Comparison of ENCODE assay signal across 17 mouse cellular contexts in genomic region chr14:23792674-23793073, GRCm38 (mm10).
A peak's percentile ranks its signal among the peaks of the same experiment; 100 is the strongest.
DNase-seq lines count a peak whose midpoint lies in the region; ATAC-seq and TF ChIP-seq lines count a peak whose summit lies in the region.
"Had no signal": no experiment of that assay in that cellular context is flagged by ENCODE, and none has a peak within 500 bp of the region (broad histone marks: within the 10 kb centered on the region; RNA-seq: fewer than 3 reads in every experiment).

No protein-coding gene starts in this region.

- no peak for ATAC-seq in forebrain, embryonic 11.5 days (replicated peaks; ENCODE audit: low FRiP score)
- ATAC-seq in common myeloid progenitor, adult 5-6 weeks (replicated peaks; ENCODE audit: low read depth, poor library complexity, severe bottlenecking), result peak; percentile 29; the same call in 1 of the 2 replicates
- ATAC-seq in erythroid progenitor cell, adult 5-6 weeks (replicated peaks; ENCODE audit: low FRiP score, poor library complexity, severe bottlenecking), result no peak
- ATAC-seq: forebrain, embryonic 15.5 days; liver, embryonic 12.5 days; midbrain, embryonic 15.5 days had no signal

- intact Hi-C loops in left cerebral cortex, adult 2 months (cut with DNase I), result loop anchor here (5.0 kb wide), 1 partner anchor 50 kb away; no protein-coding TSS in a partner anchor
- intact Hi-C loops in left cerebral cortex, postnatal 10 days (cut with DNase I), result loop anchor here (5.0 kb wide), 1 partner anchor 210 kb away; no protein-coding TSS in a partner anchor

- H3K9me3 ChIP-seq in forebrain, embryonic 11.5 days (ENCODE audit: control insufficient read depth, low read length), result no peaks in the 10 kb centered on the region
- no peaks in the 10 kb centered on the region for H3K9me3 ChIP-seq in forebrain, embryonic 10.5 days
- H3K9me3 ChIP-seq: forebrain, embryonic 15.5 days; hindbrain, embryonic 15.5 days; liver, embryonic 12.5 days; midbrain, embryonic 15.5 days had no signal

- no peaks in the 10 kb centered on the region for H3K27me3 ChIP-seq in forebrain, embryonic 11.5 days (ENCODE audit: control insufficient read depth, insufficient read depth, low read length)
- H3K27me3 ChIP-seq in forebrain, embryonic 10.5 days (ENCODE audit: poor library complexity, severe bottlenecking), result no peaks in the 10 kb centered on the region
- H3K27me3 ChIP-seq: forebrain, embryonic 15.5 days; hindbrain, embryonic 15.5 days; liver, embryonic 12.5 days; midbrain, embryonic 15.5 days had no signal

- WGBS in forebrain, embryonic 11.5 days, result 95% methylated on average over 3 of the region's 3 CpGs
- WGBS in forebrain, embryonic 10.5 days, result 85% methylated on average over 3 of the region's 3 CpGs

- DNase-seq in forebrain, embryonic 11.5 days (ENCODE audit: low spot score), result peak; percentile 4
- DNase-seq in forebrain, embryonic 10.5 days (ENCODE audit: extremely low spot score, low spot score), result no peak
- DNase-seq in left cerebral cortex, adult 2 months (ENCODE audit: extremely low spot score in 1 of 2, low spot score in 2 of 2), result no peak
- no peak for DNase-seq in left cerebral cortex, postnatal 10 days (ENCODE audit: extremely low spot score in 1 of 2, low spot score in 2 of 2)
- DNase-seq in 416B (ENCODE audit: low read depth), result peak; percentile 43
- DNase-seq in layer of hippocampus, adult 8-10 months (ENCODE audit: low spot score in 2 of 2), result no peak
- DNase-seq: cerebellum, postnatal 25 days; heart, postnatal 14 days; kidney, adult 2 months; kidney, postnatal 4 days; right cerebral cortex, postnatal 25 days had no signal

- H3K9ac ChIP-seq in forebrain, embryonic 11.5 days (ENCODE audit: low read length), result no peak overlapping the region
- H3K9ac ChIP-seq: forebrain, embryonic 15.5 days; hindbrain, embryonic 15.5 days; liver, embryonic 12.5 days; midbrain, embryonic 15.5 days had no signal

- H3K4me1 ChIP-seq in forebrain, embryonic 11.5 days (replicated peaks; ENCODE audit: control insufficient read depth, insufficient read depth, low read length), result no peaks in the 10 kb centered on the region
- H3K4me1 ChIP-seq in forebrain, embryonic 10.5 days, result no peaks in the 10 kb centered on the region
- H3K4me1 ChIP-seq: liver, embryonic 12.5 days had no signal

- no peak overlapping the region for H3K27ac ChIP-seq in forebrain, embryonic 11.5 days (ENCODE audit: low read depth, low read length)
- H3K27ac ChIP-seq in forebrain, embryonic 10.5 days, result no peak overlapping the region
- H3K27ac ChIP-seq in left cerebral cortex, adult 2 months, result peak overlapping the region; percentile 59
- H3K27ac ChIP-seq: forebrain, embryonic 15.5 days; hindbrain, embryonic 15.5 days; liver, embryonic 12.5 days; midbrain, embryonic 15.5 days had no signal

- no peak overlapping the region for H3K4me3 ChIP-seq in forebrain, embryonic 11.5 days (ENCODE audit: low read depth, low read length)
- H3K4me3 ChIP-seq in forebrain, embryonic 10.5 days, result no peak overlapping the region
- no peak overlapping the region for H3K4me3 ChIP-seq in left cerebral cortex, adult 2 months
- H3K4me3 ChIP-seq: forebrain, embryonic 15.5 days; hindbrain, embryonic 15.5 days; liver, embryonic 12.5 days; midbrain, embryonic 15.5 days had no signal

- H3K4me2 ChIP-seq in forebrain, embryonic 11.5 days (ENCODE audit: low read depth, low read length, severe bottlenecking), result no peak overlapping the region
- H3K4me2 ChIP-seq: forebrain, embryonic 15.5 days; hindbrain, embryonic 15.5 days; liver, embryonic 12.5 days; midbrain, embryonic 15.5 days had no signal

- no peak for TF ChIP-seq CTCF in left cerebral cortex, adult 2 months (IDR thresholded peaks at IDR 0.05)

- no peaks in the 10 kb centered on the region for H3K36me3 ChIP-seq in forebrain, embryonic 11.5 days (ENCODE audit: control insufficient read depth, insufficient read depth, low read length)
- no peaks in the 10 kb centered on the region for H3K36me3 ChIP-seq in forebrain, embryonic 10.5 days (replicated peaks)
- H3K36me3 ChIP-seq: forebrain, embryonic 15.5 days; hindbrain, embryonic 15.5 days; liver, embryonic 12.5 days; midbrain, embryonic 15.5 days had no signal

Comparison
In these comparisons a context has a peak if more than half of its experiments do, and no peak if none do; other contexts are left out.
1. DNase-seq: peak in forebrain, embryonic 11.5 days (single experiment) and 416B (single experiment); none in forebrain, embryonic 10.5 days (single experiment), left cerebral cortex, adult 2 months (0 of 2), left cerebral cortex, postnatal 10 days (0 of 2) and layer of hippocampus, adult 8-10 months (0 of 2).